In genomic region chr5:36252746-36253504, GRCm38 (mm10) we compare ENCODE assay signal across 14 mouse cellular contexts. TPM values are rescaled to one million over a fixed set of nuclear protein-coding genes. Genes with fewer than 3 reads are reported as not detected.
A peak's percentile ranks its signal among the peaks of the same experiment; 100 is the strongest.
DNase-seq lines count a peak whose midpoint lies in the region; ATAC-seq and TF ChIP-seq lines count a peak whose summit lies in the region.
"Had no signal": no experiment of that assay in that cellular context is flagged by ENCODE, and none has a peak within 500 bp of the region (broad histone marks: within the 10 kb centered on the region; RNA-seq: fewer than 3 reads in every experiment).

No protein-coding gene starts in this region.

- H3K27ac ChIP-seq in kidney, postnatal 0 days: peak overlapping the region; percentile 47
- H3K27ac ChIP-seq in intestine, embryonic 14.5 days (ENCODE audit: low read depth): peak overlapping the region; percentile 90
- H3K27ac ChIP-seq: forebrain, embryonic 13.5 days; liver, embryonic 12.5 days had no signal

- H3K36me3 ChIP-seq in kidney, postnatal 0 days (ENCODE audit: insufficient read depth, low read length): no peaks in the 10 kb centered on the region
- no peaks in the 10 kb centered on the region for H3K36me3 ChIP-seq in intestine, embryonic 14.5 days (ENCODE audit: control insufficient read depth, insufficient read depth, low read length)
- H3K36me3 ChIP-seq: liver, embryonic 12.5 days had no signal

- WGBS in kidney, postnatal 0 days: 57% methylated on average over 17 of the region's 17 CpGs
- 57% methylated on average over 17 of the region's 17 CpGs for WGBS in intestine, embryonic 14.5 days

- peak; percentile 19 for DNase-seq in gastrocnemius, postnatal 14 days
- DNase-seq in gastrocnemius, postnatal 25 days: no peak
- peak; percentile 75 for DNase-seq in kidney, postnatal 0 days (ENCODE audit: low spot score)
- DNase-seq in kidney, postnatal 36 days: no peak
- DNase-seq in intestine, embryonic 14.5 days (ENCODE audit: low spot score): peak; percentile 60
- peak; percentile 15 for DNase-seq in lung, postnatal 36 days
- no peak for DNase-seq in spleen, postnatal 10 days (ENCODE audit: low spot score in 2 of 2)
- no peak for DNase-seq in natural killer cell, adult 2 months (ENCODE audit: low spot score in 2 of 2)
- DNase-seq: cerebellum, adult 8-10 months; gastrocnemius, postnatal 36 days; layer of hippocampus, postnatal 36 days had no signal

- H3K4me1 ChIP-seq in kidney, postnatal 0 days (replicated peaks; ENCODE audit: insufficient read depth, low read length): no peaks in the 10 kb centered on the region
- peaks cover 33% of the 10 kb centered on the region for H3K4me1 ChIP-seq in intestine, embryonic 14.5 days (replicated peaks; ENCODE audit: control insufficient read depth, insufficient read depth, low read length)
- H3K4me1 ChIP-seq: liver, embryonic 12.5 days had no signal

- H3K4me2 ChIP-seq in kidney, postnatal 0 days (ENCODE audit: low read length): no peak overlapping the region
- H3K4me2 ChIP-seq in intestine, embryonic 14.5 days (ENCODE audit: low read length): no peak overlapping the region
- H3K4me2 ChIP-seq: forebrain, embryonic 13.5 days; liver, embryonic 12.5 days had no signal

- no peak overlapping the region for H3K4me3 ChIP-seq in kidney, postnatal 0 days (replicated peaks; ENCODE audit: low read depth, low read length)
- no peak overlapping the region for H3K4me3 ChIP-seq in intestine, embryonic 14.5 days (ENCODE audit: low read depth, low read length)
- H3K4me3 ChIP-seq: forebrain, embryonic 13.5 days; liver, embryonic 12.5 days had no signal

- intact Hi-C loops in gastrocnemius, postnatal 14 days (cut with DNase I; ENCODE audit: low total_unique reads): no loop called here

- H3K9me3 ChIP-seq in kidney, postnatal 0 days (replicated peaks; ENCODE audit: low read length): no peaks in the 10 kb centered on the region
- no peaks in the 10 kb centered on the region for H3K9me3 ChIP-seq in intestine, embryonic 14.5 days (ENCODE audit: control insufficient read depth, low read length)
- H3K9me3 ChIP-seq: forebrain, embryonic 13.5 days; liver, embryonic 12.5 days had no signal

- H3K27me3 ChIP-seq in kidney, postnatal 0 days (ENCODE audit: insufficient read depth, low read length): no peaks in the 10 kb centered on the region
- no peaks in the 10 kb centered on the region for H3K27me3 ChIP-seq in intestine, embryonic 14.5 days (replicated peaks; ENCODE audit: control insufficient read depth, insufficient read depth, low read length)
- H3K27me3 ChIP-seq: forebrain, embryonic 13.5 days; liver, embryonic 12.5 days had no signal

- no peak for TF ChIP-seq CTCF in kidney, postnatal 0 days (IDR thresholded peaks at IDR 0.05; ENCODE audit: low read depth)

- no peak for ATAC-seq in kidney, postnatal 0 days (replicated peaks; ENCODE audit: low FRiP score, low read depth)
- no peak; the same call in 1 of the 2 replicates for ATAC-seq in intestine, embryonic 14.5 days (replicated peaks; ENCODE audit: low FRiP score, low TSS enrichment, low read depth)
- ATAC-seq: forebrain, embryonic 13.5 days; hindbrain, embryonic 16.5 days; liver, embryonic 12.5 days had no signal

- no peak overlapping the region for H3K9ac ChIP-seq in kidney, postnatal 0 days (ENCODE audit: low read depth, low read length)
- H3K9ac ChIP-seq in intestine, embryonic 14.5 days (ENCODE audit: low read length): no peak overlapping the region
- H3K9ac ChIP-seq: forebrain, embryonic 13.5 days; liver, embryonic 12.5 days had no signal

RNA-seq across cellular contexts. Expression of gene Psapl1, which starts 49.1 kb away (rescaled TPM):
- not detected for total RNA-seq in gastrocnemius, postnatal 14 days (2021)
- total RNA-seq in gastrocnemius, postnatal 25 days (2021): not detected
- polyA plus RNA-seq in kidney, postnatal 0 days (2015; fragmentation: Nextera tagmentation; extraction: Ambion mirVana): 0.32 and 0.34 TPM in 2 replicates
- polyA plus RNA-seq in intestine, embryonic 14.5 days (2014; fragmentation: Nextera tagmentation; extraction: Ambion mirVana): 0.11 and 0.16 TPM in 2 replicates
- total RNA-seq: gastrocnemius, postnatal 36 days; layer of hippocampus, postnatal 36 days had no signal
- polyA plus RNA-seq: liver, embryonic 12.5 days had no signal

Comparison
In these comparisons a context has a peak if more than half of its experiments do, and no peak if none do; other contexts are left out.
1. DNase-seq: peak in gastrocnemius, postnatal 14 days (single experiment), kidney, postnatal 0 days (single experiment), intestine, embryonic 14.5 days (single experiment) and lung, postnatal 36 days (single experiment); none in gastrocnemius, postnatal 25 days (single experiment), kidney, postnatal 36 days (0 of 2), spleen, postnatal 10 days (0 of 2) and natural killer cell, adult 2 months (0 of 2).